Mouse (Mus musculus) adrenal gland, postnatal 4 days (tissue): ENCODE measurements around the gene Nanos2. TPM values are rescaled to one million over a fixed set of nuclear protein-coding genes. Genes with fewer than 3 reads are reported as not detected.

Experiments
- DNase-seq, 2 experiments: peaks; one replicate each; pipeline ENCODE4 v3.0.0; 2021 to 2022; ENCODE audit warnings: low spot score in 2 of 2, mixed read lengths in 2 of 2
- total RNA-seq, 2 experiments: library from RNA; stranded (reverse); gene quantifications; 2 replicates each; pipeline ENCODE4 v1.2.3; 2021

Nanos2 gene
- total RNA-seq, 2 experiments from 2014 or later, result 0.20 TPM; not detected in 1

GRCm38 (mm10) chr7:18990601-18991295, 3.5 kb downstream of the Nanos2 start, which contains the start of gene Mypop:
TSS of gene Mypop (plus strand) at chr7:18991245.
- peak; percentile 96 to 98 for DNase-seq

GRCm38 (mm10) chr7:18991660-18992293, 4.6 kb downstream of the Nanos2 start:
- DNase-seq, result no peak

DNA sequence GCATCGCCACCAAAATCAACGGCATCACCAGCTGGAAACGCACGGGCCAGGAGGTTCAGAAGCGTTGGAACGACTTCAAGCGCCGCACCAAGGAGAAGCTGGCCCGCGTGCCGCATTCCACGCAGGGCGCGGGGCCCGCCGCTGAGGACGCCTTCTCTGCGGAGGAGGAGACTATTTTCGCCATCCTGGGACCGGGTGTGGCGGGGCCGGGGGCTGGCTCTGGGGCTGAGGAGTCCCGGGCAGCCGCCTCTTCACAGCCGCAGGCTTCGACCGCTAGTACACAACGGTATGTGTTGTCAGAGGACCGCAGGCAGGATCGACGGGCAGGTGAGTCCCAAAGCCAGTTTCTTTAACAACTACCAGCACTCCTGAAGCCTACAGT, 5.1 kb downstream of the Nanos2 start:
- DNase-seq, result no peak

DNA sequence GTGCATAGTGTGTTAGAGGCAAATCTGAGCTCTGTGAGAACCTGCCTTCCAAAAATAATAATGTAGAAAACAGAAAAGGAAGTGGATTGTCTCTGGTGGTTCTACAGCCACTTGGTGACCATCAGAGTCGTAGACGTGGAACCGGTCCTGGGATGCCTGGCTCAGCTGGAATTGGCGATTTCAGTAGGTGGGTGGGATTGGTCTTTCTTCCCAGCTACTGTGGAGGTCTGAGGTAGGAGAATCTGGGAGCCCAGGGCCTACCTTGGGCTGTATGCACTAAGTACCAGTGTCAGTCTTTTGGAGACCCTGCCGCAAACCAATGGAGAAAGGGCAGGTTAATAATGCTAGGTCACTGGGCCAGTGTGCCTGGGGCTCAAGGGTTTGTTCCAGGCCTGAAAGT, 5.8 kb downstream of the Nanos2 start:
- DNase-seq, result no peak

- no peak for DNase-seq
These were observed 11.6 kb downstream of the Nanos2 start for GRCm38 (mm10) chr7:18998835-18999234.

GRCm38 (mm10) chr7:19000421-19000820, 13.2 kb downstream of the Nanos2 start:
- no peak for DNase-seq

DNA sequence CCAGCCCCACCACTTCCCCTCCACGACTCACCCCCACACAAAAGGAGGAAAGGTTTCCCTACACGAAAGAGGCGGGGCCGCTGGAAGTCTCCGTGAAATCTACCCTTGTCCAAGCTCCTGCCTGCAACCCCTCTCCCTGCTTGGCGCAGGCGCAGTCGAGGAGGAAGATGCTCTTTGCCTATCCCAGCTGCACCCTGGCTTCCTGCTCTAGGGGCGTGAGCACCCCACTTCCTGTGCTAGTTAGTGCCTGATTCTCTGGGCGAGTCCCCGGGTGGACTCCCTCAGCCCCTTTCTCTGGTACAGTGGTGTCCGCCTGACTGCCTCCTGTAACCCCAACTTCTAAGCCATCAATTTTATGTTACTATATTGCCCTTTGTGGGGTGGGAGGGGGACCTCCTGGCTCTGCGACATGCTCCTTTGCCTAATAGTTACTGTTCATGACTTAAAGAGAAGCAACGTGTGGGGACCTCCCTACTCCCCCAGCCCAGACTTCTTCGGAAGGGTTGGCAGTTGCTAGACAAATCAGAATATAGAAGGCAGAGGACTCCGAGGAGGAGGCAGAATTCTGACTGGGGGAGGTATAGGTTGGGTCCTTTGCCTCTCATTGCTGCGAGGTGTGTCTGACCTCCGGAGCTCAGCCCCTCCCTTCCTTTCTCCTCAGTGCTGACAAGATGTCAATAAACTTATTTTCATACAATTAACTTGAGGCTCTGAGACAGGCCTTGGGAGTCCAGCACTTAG, 14.0 kb downstream of the Nanos2 start:
- DNase-seq, result peak in 1 of 2 experiments; percentile 51

- DNase-seq, result no peak
These were observed 14.5 kb downstream of the Nanos2 start for GRCm38 (mm10) chr7:19001807-19002085.

GRCm38 (mm10) chr7:19002115-19002514, 14.9 kb downstream of the Nanos2 start:
- no peak for DNase-seq

DNA sequence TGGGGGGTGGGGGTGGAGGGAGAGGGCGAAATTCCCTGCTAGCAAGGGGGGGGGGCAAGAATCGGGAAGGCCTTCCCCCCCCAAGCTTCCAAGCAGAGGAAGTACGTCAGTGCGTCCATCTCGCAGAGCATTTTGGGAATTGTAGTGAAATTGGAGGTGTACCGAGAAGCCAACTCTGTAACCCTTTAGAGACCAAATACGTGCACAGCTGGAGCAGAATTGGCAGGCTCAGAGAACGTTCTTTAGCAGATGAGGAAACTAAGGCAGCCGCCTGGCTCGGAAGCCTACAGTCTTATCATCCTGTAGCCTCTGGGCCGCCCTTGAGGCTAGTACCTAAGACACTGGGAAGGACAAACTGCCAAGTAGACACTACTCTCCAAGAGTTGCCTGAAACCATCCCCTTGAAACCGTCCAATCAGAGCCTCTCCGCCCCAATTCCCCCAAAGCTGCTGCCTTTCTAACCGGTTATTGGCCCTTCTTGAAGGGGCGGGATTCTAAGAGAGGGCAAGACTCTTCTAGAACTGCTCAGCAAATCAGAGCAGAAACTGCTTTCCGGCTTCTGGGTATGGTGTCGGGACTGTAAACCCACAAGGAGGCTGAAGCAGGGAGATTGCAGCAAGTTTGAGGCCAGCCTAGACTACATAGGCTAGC, 15.8 kb downstream of the Nanos2 start:
- DNase-seq, result peak in 1 of 2 experiments; percentile 57

- peak; percentile 65 to 86 for DNase-seq
These were observed 16.9 kb downstream of the Nanos2 start, which contains the start of gene Irf2bp1 for GRCm38 (mm10) chr7:19003902-19004630. TSS of gene Irf2bp1 (plus strand) at chr7:19004044.

DNA sequence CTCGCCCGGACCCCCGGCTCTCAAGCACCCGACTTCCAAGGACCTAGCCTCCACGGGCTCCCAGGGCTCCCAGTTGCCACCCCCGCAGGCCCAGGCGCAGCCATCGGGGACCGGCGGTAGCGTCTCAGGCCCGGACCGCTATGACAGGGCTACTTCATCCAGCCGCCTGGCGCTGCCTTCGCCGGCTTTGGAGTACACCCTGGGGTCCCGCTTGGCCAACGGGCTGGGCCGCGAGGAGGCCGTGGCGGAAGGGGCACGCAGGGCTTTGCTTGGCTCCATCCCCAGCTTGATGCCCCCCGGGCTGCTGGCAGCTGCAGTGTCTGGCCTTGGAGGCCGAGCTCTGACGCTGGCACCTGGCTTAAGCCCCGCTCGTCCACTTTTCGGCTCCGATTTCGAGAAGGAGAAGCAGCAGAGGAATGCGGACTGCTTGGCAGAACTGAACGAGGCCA, 17.5 kb downstream of the Nanos2 start:
- no peak for DNase-seq

- no peak for DNase-seq
These were observed 18.4 kb downstream of the Nanos2 start for GRCm38 (mm10) chr7:19005417-19006121.

DNA sequence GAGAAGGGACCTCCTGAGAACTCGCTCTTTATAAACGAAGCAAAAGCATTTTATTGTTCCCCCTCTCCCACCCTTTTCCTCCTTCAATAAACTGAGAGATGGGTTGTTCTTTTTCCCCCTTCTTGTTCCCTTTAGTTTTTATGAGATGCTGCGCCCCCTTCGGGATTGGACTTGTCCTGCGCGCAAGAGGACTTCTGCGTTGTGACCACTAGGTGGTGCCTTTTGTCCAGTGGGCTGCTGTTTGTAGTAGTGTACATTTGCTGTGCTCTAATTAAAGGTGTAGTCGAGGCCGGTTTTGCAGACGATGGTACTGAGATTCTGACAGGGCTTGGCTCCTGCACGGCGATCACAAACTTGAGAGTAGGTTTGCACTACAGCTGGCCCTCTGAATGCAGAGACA, 19.3 kb downstream of the Nanos2 start:
- peak in 1 of 2 experiments; percentile 73 for DNase-seq

DNA sequence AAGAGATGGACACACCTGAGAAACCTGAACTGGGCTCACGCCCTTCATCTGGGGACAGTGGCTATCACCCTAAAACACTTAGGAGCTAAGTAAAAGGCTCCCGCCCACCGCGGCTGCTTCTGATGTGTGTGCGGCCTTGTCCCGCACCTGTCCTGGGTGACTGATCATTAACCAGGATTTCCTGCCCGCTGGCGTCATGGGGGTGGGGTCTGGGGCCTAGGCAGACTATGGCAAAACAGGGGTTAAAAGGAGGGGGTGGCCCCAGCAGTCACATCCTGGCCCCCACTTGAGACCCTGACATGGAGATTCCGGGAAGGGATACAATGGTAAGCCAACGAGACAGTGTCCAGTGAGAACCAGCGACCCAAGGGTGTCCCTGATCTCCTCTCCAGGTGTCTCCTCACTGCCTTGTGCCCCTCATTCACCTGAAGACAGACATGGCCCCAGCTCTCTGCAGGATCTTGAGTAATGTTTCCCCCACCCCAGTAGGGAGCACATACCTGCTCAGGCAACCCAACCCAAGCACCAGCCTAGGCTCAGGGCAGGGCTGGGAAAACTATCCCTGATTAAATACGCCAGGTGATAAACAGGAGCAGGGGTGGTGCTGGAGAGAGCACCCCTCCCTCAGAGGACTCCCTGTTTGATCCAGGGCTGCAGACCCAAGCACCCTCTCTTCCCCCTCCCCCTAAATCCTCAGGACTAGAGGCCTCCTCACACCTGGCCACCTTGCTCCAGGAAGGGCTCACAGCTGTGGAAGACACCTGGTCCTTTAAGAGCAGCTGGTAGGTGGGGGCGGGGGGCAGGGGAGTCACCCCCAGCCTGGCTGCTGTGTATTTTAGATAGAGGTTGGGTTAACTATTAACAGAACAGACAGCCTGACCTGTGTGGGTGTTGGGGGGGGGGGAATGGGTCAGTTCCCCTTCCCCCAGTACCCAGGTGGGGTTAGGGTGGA, 20.1 kb downstream of the Nanos2 start:
- no peak for DNase-seq

DNA sequence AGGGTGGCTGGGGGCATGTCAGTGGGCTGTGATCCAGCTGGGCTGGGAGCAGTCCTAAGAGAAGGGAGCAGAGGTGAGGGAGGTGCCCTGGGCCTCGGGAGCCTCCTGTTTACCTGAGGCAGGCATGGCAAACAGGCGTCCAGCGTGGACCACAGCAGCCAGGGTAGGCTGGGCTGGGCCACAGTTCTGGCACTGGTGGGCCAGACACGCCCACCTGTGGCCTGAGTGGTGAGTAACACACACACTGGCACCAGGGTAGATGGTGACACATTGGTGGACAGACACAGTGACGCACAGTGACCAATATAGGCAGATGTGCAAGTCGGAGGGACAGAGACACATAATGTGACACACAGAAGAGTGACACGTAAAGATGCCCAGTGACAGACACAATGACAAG, 23.4 kb downstream of the Nanos2 start:
- no peak for DNase-seq

DNA sequence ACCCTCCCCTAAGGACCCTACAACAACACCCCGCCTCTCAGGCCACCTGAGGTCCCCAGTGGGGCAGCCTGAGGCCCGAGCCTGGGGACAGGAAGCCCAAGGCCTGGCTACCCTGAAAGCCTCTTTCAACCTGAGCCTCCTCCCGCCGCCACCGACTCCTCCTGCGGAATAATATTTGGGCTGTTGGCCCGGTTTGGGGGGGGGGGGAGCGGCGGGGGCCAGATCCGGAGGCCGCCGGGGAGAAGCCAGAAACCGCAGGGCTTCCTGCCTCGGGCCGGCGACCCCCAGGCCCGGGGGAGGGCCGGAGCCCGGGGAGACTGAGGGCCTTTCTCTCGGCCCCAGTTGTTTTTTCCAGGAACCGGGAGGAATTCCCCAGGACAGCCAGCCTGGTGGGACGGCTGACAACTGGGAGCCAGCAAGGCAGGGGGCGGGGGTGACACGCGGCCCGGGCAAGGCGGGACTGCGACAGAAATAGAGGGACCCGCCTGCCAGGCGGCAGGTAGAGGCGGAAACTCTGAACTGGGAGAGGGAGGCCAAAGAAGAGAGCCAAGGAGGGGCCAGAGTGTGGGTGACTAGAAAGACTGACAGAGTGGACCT, 24.9 kb downstream of the Nanos2 start:
- DNase-seq, result no peak

DNA sequence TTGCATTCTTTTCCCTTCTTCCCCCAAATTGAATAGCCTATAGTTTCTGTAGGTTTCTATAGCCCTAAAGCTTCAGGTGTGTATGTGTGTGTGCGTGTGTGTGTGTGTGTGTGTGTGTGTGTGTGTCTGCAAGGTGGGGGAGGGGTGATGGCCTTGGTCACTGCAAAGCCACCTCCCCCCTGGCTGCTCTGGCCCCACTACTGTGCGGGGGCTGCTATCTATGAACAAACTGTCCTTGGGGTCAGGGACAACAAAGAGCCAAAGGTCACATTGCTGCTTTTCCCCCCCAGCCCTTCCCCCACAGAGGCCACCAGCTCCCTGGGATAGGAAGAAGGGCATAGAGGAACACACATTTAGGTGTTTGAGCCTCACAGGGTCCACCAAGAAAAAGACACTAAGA, 25.7 kb downstream of the Nanos2 start:
- DNase-seq, result no peak

GRCm38 (mm10) chr7:19014452-19014851, 27.3 kb downstream of the Nanos2 start:
- no peak for DNase-seq
